In the genomic region with DNA sequence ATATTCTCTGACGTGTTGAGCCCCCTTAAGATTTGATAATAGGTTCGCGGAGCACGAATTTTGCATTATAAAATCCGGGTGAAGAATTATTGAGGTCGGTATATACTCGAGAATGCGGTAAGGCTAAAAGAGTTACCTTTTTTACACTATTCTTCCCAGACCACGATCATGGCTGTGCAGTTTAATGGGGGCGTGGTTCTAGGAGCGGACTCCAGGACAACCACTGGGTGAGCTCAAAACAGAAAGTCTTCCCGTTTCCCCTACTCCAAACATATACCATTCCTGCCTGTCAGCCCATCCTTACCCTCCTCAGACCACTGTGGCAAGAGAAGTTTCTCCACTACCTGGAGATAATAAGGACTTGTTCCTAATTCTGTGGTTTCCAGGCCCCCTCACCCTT, we compare ENCODE assay signal across 8 mouse cellular contexts. TPM values are rescaled to one million over a fixed set of nuclear protein-coding genes. Genes with fewer than 3 reads are reported as not detected.
A peak's percentile ranks its signal among the peaks of the same experiment; 100 is the strongest.
DNase-seq lines count a peak whose midpoint lies in the region; ATAC-seq lines count a peak whose summit lies in the region.

No protein-coding gene starts in this region.

- peaks cover 14% of the 10 kb centered on the region for H3K4me1 ChIP-seq in lung, embryonic 15.5 days
- no peaks in the 10 kb centered on the region for H3K4me1 ChIP-seq in embryonic facial prominence, embryonic 11.5 days (ENCODE audit: control insufficient read depth, insufficient read depth, low read length)
- peaks cover 11% of the 10 kb centered on the region for H3K4me1 ChIP-seq in intestine, embryonic 15.5 days (replicated peaks)
- H3K4me1 ChIP-seq in neural tube, embryonic 14.5 days (ENCODE audit: control insufficient read depth, insufficient read depth, low read length) = peaks cover 8% of the 10 kb centered on the region

- H3K9me3 ChIP-seq in lung, embryonic 15.5 days = no peaks in the 10 kb centered on the region
- no peaks in the 10 kb centered on the region for H3K9me3 ChIP-seq in embryonic facial prominence, embryonic 11.5 days (replicated peaks; ENCODE audit: control insufficient read depth, low read length)
- no peaks in the 10 kb centered on the region for H3K9me3 ChIP-seq in intestine, embryonic 15.5 days
- H3K9me3 ChIP-seq in neural tube, embryonic 14.5 days (ENCODE audit: control insufficient read depth, low read length) = no peaks in the 10 kb centered on the region

- H3K9ac ChIP-seq in lung, embryonic 15.5 days = peak overlapping the region; percentile 64
- H3K9ac ChIP-seq in embryonic facial prominence, embryonic 11.5 days (replicated peaks; ENCODE audit: low read length) = peak overlapping the region; percentile 73
- peak overlapping the region; percentile 64 for H3K9ac ChIP-seq in intestine, embryonic 15.5 days
- H3K9ac ChIP-seq in neural tube, embryonic 14.5 days (replicated peaks; ENCODE audit: low read depth, low read length) = peak overlapping the region; percentile 59

- H3K4me3 ChIP-seq in lung, embryonic 15.5 days = peak overlapping the region; percentile 72
- H3K4me3 ChIP-seq in embryonic facial prominence, embryonic 11.5 days (ENCODE audit: low read depth, low read length) = peak overlapping the region; percentile 79
- peak overlapping the region; percentile 67 for H3K4me3 ChIP-seq in intestine, embryonic 15.5 days (replicated peaks)
- peak overlapping the region; percentile 58 for H3K4me3 ChIP-seq in neural tube, embryonic 14.5 days (ENCODE audit: low read depth, low read length)

- peak overlapping the region; percentile 80 for H3K4me2 ChIP-seq in lung, embryonic 15.5 days
- peak overlapping the region; percentile 62 for H3K4me2 ChIP-seq in embryonic facial prominence, embryonic 11.5 days (ENCODE audit: low read depth, low read length)
- peak overlapping the region; percentile 76 for H3K4me2 ChIP-seq in intestine, embryonic 15.5 days (replicated peaks)
- H3K4me2 ChIP-seq in neural tube, embryonic 14.5 days (ENCODE audit: low read depth, low read length) = peak overlapping the region; percentile 75

- no peak overlapping the region for H3K27ac ChIP-seq in lung, embryonic 15.5 days
- H3K27ac ChIP-seq in embryonic facial prominence, embryonic 11.5 days (replicated peaks; ENCODE audit: low read depth, low read length) = no peak overlapping the region
- H3K27ac ChIP-seq in intestine, embryonic 15.5 days = 0 out of 2 replicates have a peak overlapping the region, but pooled peaks have one; percentile 36
- 0 out of 2 replicates have a peak overlapping the region, but pooled peaks have one; percentile 57 for H3K27ac ChIP-seq in neural tube, embryonic 14.5 days (ENCODE audit: low read depth, low read length)

- no peak for DNase-seq in lung, postnatal 14 days
- peak; percentile 36 for DNase-seq in embryonic facial prominence, embryonic 11.5 days (ENCODE audit: low spot score)
- DNase-seq in urinary bladder, postnatal 36 days (ENCODE audit: low spot score in 2 of 2) = no peak
- no peak for DNase-seq in thymus, postnatal 36 days
- no peak for DNase-seq in urinary bladder, adult 2 months (ENCODE audit: low spot score)

- H3K27me3 ChIP-seq in lung, embryonic 15.5 days = no peaks in the 10 kb centered on the region
- H3K27me3 ChIP-seq in embryonic facial prominence, embryonic 11.5 days (ENCODE audit: control insufficient read depth, insufficient read depth, low read length) = no peaks in the 10 kb centered on the region
- no peaks in the 10 kb centered on the region for H3K27me3 ChIP-seq in intestine, embryonic 15.5 days (replicated peaks)
- no peaks in the 10 kb centered on the region for H3K27me3 ChIP-seq in neural tube, embryonic 14.5 days (ENCODE audit: control insufficient read depth, insufficient read depth, low read length)

- ATAC-seq in lung, embryonic 15.5 days (ENCODE audit: borderline replicate concordance, extremely low read depth, low FRiP score, low TSS enrichment) = no peak
- no peak; the same call in 1 of the 2 replicates for ATAC-seq in embryonic facial prominence, embryonic 11.5 days (replicated peaks; ENCODE audit: insufficient number of reproducible peaks, low FRiP score, low TSS enrichment, low read depth)
- peak; percentile 54; the same call in 1 of the 2 replicates for ATAC-seq in intestine, embryonic 15.5 days
- peak; percentile 49; the same call in 1 of the 2 replicates for ATAC-seq in neural tube, embryonic 14.5 days (ENCODE audit: low read depth)

- peaks cover 29% of the 10 kb centered on the region for H3K36me3 ChIP-seq in lung, embryonic 15.5 days
- no peaks in the 10 kb centered on the region; the same call in none of the 2 replicates for H3K36me3 ChIP-seq in embryonic facial prominence, embryonic 11.5 days (replicated peaks; ENCODE audit: control insufficient read depth, insufficient read depth, low read depth, low read length)
- H3K36me3 ChIP-seq in intestine, embryonic 15.5 days = peaks cover 15% of the 10 kb centered on the region
- peaks cover 19% of the 10 kb centered on the region for H3K36me3 ChIP-seq in neural tube, embryonic 14.5 days (ENCODE audit: control insufficient read depth, insufficient read depth, low read length)

- 1% methylated on average over 12 of the region's 12 CpGs for whole genome bisulfite sequencing in lung, embryonic 15.5 days
- 2% methylated on average over 12 of the region's 12 CpGs for WGBS in embryonic facial prominence, embryonic 11.5 days
- 1% methylated on average over 12 of the region's 12 CpGs for WGBS in intestine, embryonic 15.5 days
- WGBS in neural tube, embryonic 14.5 days = 3% methylated on average over 12 of the region's 12 CpGs

RNA-seq across cellular contexts. Expression of a gene that starts 0.6 kb away (rescaled TPM):
- polyA plus RNA-seq in lung, embryonic 15.5 days (2015; fragmentation: Nextera tagmentation; extraction: Ambion mirVana) = 771 and 802 TPM in 2 replicates
- polyA plus RNA-seq in embryonic facial prominence, embryonic 11.5 days (2014; fragmentation: Nextera tagmentation; extraction: Ambion mirVana) = 827 and 878 TPM in 2 replicates
- 646 and 704 TPM in 2 replicates for polyA plus RNA-seq in intestine, embryonic 15.5 days (2015; fragmentation: Nextera tagmentation; extraction: Ambion mirVana)
- polyA plus RNA-seq in neural tube, embryonic 14.5 days (2014; fragmentation: Nextera tagmentation; extraction: Ambion mirVana) = 743 and 801 TPM in 2 replicates
- polyA plus RNA-seq in urinary bladder, adult 2 months (2012; rRNA removed) = 249 and 294 TPM in 2 replicates

RNA-seq across cellular contexts. Expression of a gene that starts 6.7 kb away (rescaled TPM):
- polyA plus RNA-seq in lung, embryonic 15.5 days (2015; fragmentation: Nextera tagmentation; extraction: Ambion mirVana) = 0.62 and 0.86 TPM in 2 replicates
- 0.46 TPM in 1 of 2 replicates, not detected in the other for polyA plus RNA-seq in embryonic facial prominence, embryonic 11.5 days (2014; fragmentation: Nextera tagmentation; extraction: Ambion mirVana)
- polyA plus RNA-seq in intestine, embryonic 15.5 days (2015; fragmentation: Nextera tagmentation; extraction: Ambion mirVana) = 1.5 and 2.2 TPM in 2 replicates
- polyA plus RNA-seq in neural tube, embryonic 14.5 days (2014; fragmentation: Nextera tagmentation; extraction: Ambion mirVana) = 0.27 TPM in 1 of 2 replicates, not detected in the other
- 0.14 and 0.15 TPM in 2 replicates for polyA plus RNA-seq in urinary bladder, adult 2 months (2012; rRNA removed)

RNA-seq across cellular contexts. Expression of a gene that starts 7.0 kb away (rescaled TPM):
- polyA plus RNA-seq in lung, embryonic 15.5 days (2015; fragmentation: Nextera tagmentation; extraction: Ambion mirVana) = not detected in 2 replicates
- polyA plus RNA-seq in embryonic facial prominence, embryonic 11.5 days (2014; fragmentation: Nextera tagmentation; extraction: Ambion mirVana) = not detected in 2 replicates
- not detected in 2 replicates for polyA plus RNA-seq in intestine, embryonic 15.5 days (2015; fragmentation: Nextera tagmentation; extraction: Ambion mirVana)
- polyA plus RNA-seq in neural tube, embryonic 14.5 days (2014; fragmentation: Nextera tagmentation; extraction: Ambion mirVana) = not detected in 2 replicates
- not detected in 2 replicates for polyA plus RNA-seq in urinary bladder, adult 2 months (2012; rRNA removed)

RNA-seq across cellular contexts. Expression of a gene that starts 11.3 kb away (rescaled TPM):
- 1.0 and 1.2 TPM in 2 replicates for polyA plus RNA-seq in lung, embryonic 15.5 days (2015; fragmentation: Nextera tagmentation; extraction: Ambion mirVana)
- 0.45 TPM in 1 of 2 replicates, not detected in the other for polyA plus RNA-seq in embryonic facial prominence, embryonic 11.5 days (2014; fragmentation: Nextera tagmentation; extraction: Ambion mirVana)
- 0.60 and 0.80 TPM in 2 replicates for polyA plus RNA-seq in intestine, embryonic 15.5 days (2015; fragmentation: Nextera tagmentation; extraction: Ambion mirVana)
- not detected in 2 replicates for polyA plus RNA-seq in neural tube, embryonic 14.5 days (2014; fragmentation: Nextera tagmentation; extraction: Ambion mirVana)
- polyA plus RNA-seq in urinary bladder, adult 2 months (2012; rRNA removed) = 0.43 and 0.72 TPM in 2 replicates

RNA-seq across cellular contexts. Expression of a gene that starts 14.1 kb away (rescaled TPM):
- 8.6 and 8.9 TPM in 2 replicates for polyA plus RNA-seq in lung, embryonic 15.5 days (2015; fragmentation: Nextera tagmentation; extraction: Ambion mirVana)
- 1.6 and 2.2 TPM in 2 replicates for polyA plus RNA-seq in embryonic facial prominence, embryonic 11.5 days (2014; fragmentation: Nextera tagmentation; extraction: Ambion mirVana)
- polyA plus RNA-seq in intestine, embryonic 15.5 days (2015; fragmentation: Nextera tagmentation; extraction: Ambion mirVana) = 10.3 and 11.0 TPM in 2 replicates
- polyA plus RNA-seq in neural tube, embryonic 14.5 days (2014; fragmentation: Nextera tagmentation; extraction: Ambion mirVana) = 13.7 and 16.6 TPM in 2 replicates
- 33.6 and 38.7 TPM in 2 replicates for polyA plus RNA-seq in urinary bladder, adult 2 months (2012; rRNA removed)

Comparison
In these comparisons a context has a peak if more than half of its experiments do, and no peak if none do; other contexts are left out.
1. ATAC-seq: peak in intestine, embryonic 15.5 days (single experiment) and neural tube, embryonic 14.5 days (single experiment); none in lung, embryonic 15.5 days (single experiment) and embryonic facial prominence, embryonic 11.5 days (single experiment).
2. H3K27ac ChIP-seq: peak in intestine, embryonic 15.5 days (single experiment) and neural tube, embryonic 14.5 days (single experiment); none in lung, embryonic 15.5 days (single experiment) and embryonic facial prominence, embryonic 11.5 days (single experiment).
3. Peak in every context shown above with its lines, with median percentiles within 50 percentile points of each other: H3K4me2 ChIP-seq, H3K4me3 ChIP-seq and H3K9ac ChIP-seq.